Mouse (Mus musculus) B cell, adult 62 days (primary cell): ENCODE data around the gene Kantr. TPM values are rescaled to one million over a fixed set of nuclear protein-coding genes. Genes with fewer than 3 reads are reported as not detected.

Experiments
- total RNA-seq: library from RNA; stranded (reverse); gene quantifications from 4 replicates; pipeline ENCODE4 v1.2.4, GENCODE M21; 2023

The Kantr gene
- total RNA-seq, result 10.9 to 19.0 TPM (median 12.8 TPM) in 4 replicates

GRCm38 (mm10) chrX:152326996-152327688, at the start of gene Kantr:
Kantr (minus strand) TSS chrX:152327495.

DNA sequence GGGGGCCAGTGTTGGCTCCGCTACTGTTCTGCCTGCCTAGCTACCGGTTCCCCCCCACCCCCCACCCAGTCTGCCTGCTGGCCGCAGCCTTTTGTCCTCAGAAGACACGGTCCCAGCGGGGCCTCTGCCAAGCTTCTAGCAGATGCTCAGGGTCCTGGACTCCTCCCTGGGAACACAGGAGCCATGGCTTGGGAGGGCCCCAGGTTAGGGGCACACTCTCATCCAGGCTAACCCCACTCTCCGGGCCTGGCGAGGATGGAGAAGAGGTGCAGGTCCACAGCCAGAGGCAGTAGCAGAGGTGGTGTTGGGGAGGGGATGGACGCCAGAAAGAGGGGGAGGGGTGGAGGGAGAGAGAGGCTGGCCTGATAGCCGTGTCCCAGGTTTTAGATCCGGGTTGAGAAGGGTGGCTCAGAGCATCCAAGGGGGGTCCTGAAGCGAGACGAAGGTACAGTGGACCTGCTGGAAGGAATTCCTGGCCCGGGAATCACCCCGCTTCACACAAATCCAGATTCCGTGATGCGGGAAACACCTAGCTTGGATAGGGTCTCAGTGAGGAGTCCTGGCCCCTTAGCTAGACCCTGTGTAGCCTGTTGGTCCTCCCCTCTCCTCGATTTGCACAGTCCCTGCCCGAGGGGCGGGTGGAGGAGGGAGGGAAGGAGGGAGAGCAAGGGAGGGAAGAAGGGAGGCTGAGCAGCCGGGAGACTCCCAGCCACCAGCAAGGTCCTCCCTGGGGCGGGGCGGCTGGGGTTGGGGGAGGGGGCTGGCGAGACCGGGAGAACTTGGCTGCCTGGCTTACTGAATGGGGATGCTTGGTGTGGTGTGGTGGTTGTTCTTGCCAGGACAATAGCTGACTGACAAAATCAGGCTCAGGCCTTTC, 41.3 kb upstream of the Kantr start, which contains the start of gene Gpr173:
Gene Gpr173, minus strand, starts transcription at position 308 of the 877 bp plus-strand sequence.

DNA sequence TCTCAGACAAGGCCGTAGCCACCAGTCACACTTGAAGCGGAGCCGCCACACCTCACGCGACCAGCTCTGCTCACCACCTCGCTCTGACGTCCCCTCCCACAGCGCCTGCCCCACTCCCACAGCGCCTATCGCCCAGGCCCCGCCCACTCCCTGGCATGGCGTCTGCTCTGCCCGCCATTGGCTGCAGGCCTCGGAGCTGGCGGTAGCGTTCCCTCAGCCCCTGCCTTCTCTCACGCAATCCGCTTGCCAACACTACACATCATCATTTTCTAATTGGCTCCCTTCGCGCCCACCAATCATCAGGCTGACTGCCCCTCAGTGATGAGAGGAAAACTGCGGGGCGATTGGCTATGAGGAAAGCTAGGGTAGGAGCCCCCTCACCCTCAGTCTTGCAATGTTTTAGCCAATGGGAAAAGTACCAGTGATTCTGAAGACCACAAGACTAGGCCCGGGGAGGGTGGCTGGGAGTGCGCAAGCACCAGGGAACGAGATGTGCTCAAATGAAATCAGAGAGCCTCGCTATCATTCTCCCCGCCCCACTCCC, 15.1 kb upstream of the Kantr start, which contains the start of gene Tspyl2:
Gene Tspyl2, minus strand, starts transcription at position 68 of the 544 bp plus-strand sequence.

Other genes with a start within 250 kb of the Kantr start
- 0.95 to 3.5 TPM (median 2.1 TPM) in 4 replicates for gene Iqsec2, start 183.2 kb downstream of the Kantr start, total RNA-seq
- 93.7 to 99.9 TPM (median 96.8 TPM) in 4 replicates for gene Kdm5c, start 94.5 kb downstream of the Kantr start, total RNA-seq
- 95.8 to 117 TPM (median 99.8 TPM) in 4 replicates for gene Tspyl2, start 14.9 kb upstream of the Kantr start, total RNA-seq
- not detected in 4 replicates for gene Gpr173, start 41.2 kb upstream of the Kantr start, total RNA-seq
- gene Cldn34a, start 235.8 kb upstream of the Kantr start, total RNA-seq, result not detected in 4 replicates